Mouse (Mus musculus): ENCODE measurements at regions not wholly inside any gene's neighbourhood (a gene's known extent, or its start where the extent isn't known, plus 50 kb on each side); places are given as distances from the start of the nearest gene placed in this dataset.
A peak's percentile ranks its signal among the peaks of the same experiment; 100 is the strongest.

- WGBS = 62% methylated on average over 2 of the region's 2 CpGs
- H3K4me3 ChIP-seq (replicated peaks) = no peak overlapping the region
- no peaks in the 10 kb centered on the region for H3K9me3 ChIP-seq
- H3K4me2 ChIP-seq (replicated peaks) = no peak overlapping the region
- no peak overlapping the region for H3K9ac ChIP-seq
- H3K27me3 ChIP-seq (replicated peaks) = no peaks in the 10 kb centered on the region
- no peaks in the 10 kb centered on the region for H3K36me3 ChIP-seq
- 0 out of 2 replicates have a peak, but pooled peaks cover 3% of the 10 kb centered on the region for H3K4me1 ChIP-seq (replicated peaks)
- H3K27ac ChIP-seq = no peak overlapping the region
- no peak for ATAC-seq
These were observed 86.7 kb upstream of the Jun start for GRCm38 (mm10) chr4:95138676-95139075.

DNA sequence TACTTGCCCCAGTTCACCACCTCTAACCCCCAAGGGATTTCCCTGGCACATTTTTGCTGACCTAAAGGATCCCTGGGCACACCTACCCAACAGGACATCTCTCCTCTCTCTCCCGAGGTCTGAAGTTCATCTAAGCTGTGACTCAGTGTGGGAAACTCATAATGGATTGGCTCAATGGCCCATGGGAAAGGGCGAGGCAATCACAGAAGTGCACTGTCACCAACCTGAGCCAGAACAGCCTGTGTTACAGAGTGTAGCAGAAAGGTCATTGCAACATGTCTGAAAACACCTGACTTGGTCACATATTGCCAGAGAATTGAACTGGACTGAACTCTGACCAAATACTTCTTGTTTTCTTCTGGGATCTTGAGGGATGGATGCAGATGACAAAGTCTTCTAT lies 89.2 kb upstream of the Jun start:
- WGBS = 61% methylated on average over 2 of the region's 2 CpGs
- no peaks in the 10 kb centered on the region for H3K9me3 ChIP-seq
- ATAC-seq = peak; percentile 80
- H3K9ac ChIP-seq = no peak overlapping the region
- no peak overlapping the region for H3K27ac ChIP-seq
- H3K4me3 ChIP-seq (replicated peaks) = no peak overlapping the region
- no peaks in the 10 kb centered on the region for H3K27me3 ChIP-seq (replicated peaks)
- H3K4me1 ChIP-seq (replicated peaks) = no peaks in the 10 kb centered on the region
- H3K36me3 ChIP-seq = no peaks in the 10 kb centered on the region
- H3K4me2 ChIP-seq (replicated peaks) = no peak overlapping the region

- Histone ChIP-seq H3K27ac (0 out of 2 replicates have a peak overlapping the region, but pooled peaks have one; percentile 32), H3K9me3 (no peaks in the 10 kb centered on the region), H3K4me2 (replicated peaks) (0 out of 2 replicates have a peak overlapping the region, but pooled peaks have one; percentile 14), H3K27me3 (replicated peaks) (no peaks in the 10 kb centered on the region), H3K36me3 (no peaks in the 10 kb centered on the region), H3K4me3 (replicated peaks) (no peak overlapping the region), H3K9ac (no peak overlapping the region), H3K4me1 (replicated peaks) (no peaks in the 10 kb centered on the region)
- 63% methylated on average over 4 of the region's 4 CpGs for WGBS
- peak; percentile 32 for ATAC-seq
These were observed 91.1 kb upstream of the Jun start for GRCm38 (mm10) chr4:95143130-95143529.

DNA sequence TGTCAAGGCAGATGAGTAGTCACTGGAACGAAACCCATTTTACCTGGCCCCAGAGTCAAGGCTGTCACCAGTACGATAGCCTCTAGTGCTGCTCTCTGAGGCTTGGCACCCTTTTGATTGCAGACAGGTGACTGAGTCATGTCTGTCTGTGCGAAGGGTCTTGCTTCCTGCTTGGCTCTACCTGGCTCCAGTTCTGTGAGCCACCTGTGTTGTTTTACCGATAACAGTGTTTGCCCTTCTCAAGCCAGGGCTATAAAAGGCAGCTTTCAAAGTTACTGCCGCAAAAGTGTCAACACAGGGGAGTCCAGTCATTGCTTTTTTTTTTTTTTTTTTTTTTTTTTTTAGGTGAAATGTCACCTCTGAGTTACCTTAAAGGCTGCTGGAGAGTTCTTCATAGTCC lies 91.6 kb upstream of the Jun start:
- H3K27me3 ChIP-seq (replicated peaks) = no peaks in the 10 kb centered on the region
- H3K9me3 ChIP-seq = no peaks in the 10 kb centered on the region
- H3K36me3 ChIP-seq = no peaks in the 10 kb centered on the region
- WGBS = 58% methylated on average over 5 of the region's 5 CpGs
- H3K27ac ChIP-seq = 0 out of 2 replicates have a peak overlapping the region, but pooled peaks have one; percentile 32
- no peaks in the 10 kb centered on the region for H3K4me1 ChIP-seq (replicated peaks)
- 0 out of 2 replicates have a peak overlapping the region, but pooled peaks have one; percentile 14 for H3K4me2 ChIP-seq (replicated peaks)
- H3K4me3 ChIP-seq (replicated peaks) = no peak overlapping the region
- ATAC-seq = peak; percentile 95
- H3K9ac ChIP-seq = no peak overlapping the region

GRCm38 (mm10) chr4:95144440-95144839 lies 92.4 kb upstream of the Jun start:
- no peaks in the 10 kb centered on the region for H3K4me1 ChIP-seq (replicated peaks)
- no peaks in the 10 kb centered on the region for H3K27me3 ChIP-seq (replicated peaks)
- no peak overlapping the region for H3K27ac ChIP-seq
- no peaks in the 10 kb centered on the region for H3K36me3 ChIP-seq
- H3K4me3 ChIP-seq (replicated peaks) = no peak overlapping the region
- H3K4me2 ChIP-seq (replicated peaks) = no peak overlapping the region
- ATAC-seq = no peak
- H3K9ac ChIP-seq = no peak overlapping the region
- H3K9me3 ChIP-seq = no peaks in the 10 kb centered on the region

DNA sequence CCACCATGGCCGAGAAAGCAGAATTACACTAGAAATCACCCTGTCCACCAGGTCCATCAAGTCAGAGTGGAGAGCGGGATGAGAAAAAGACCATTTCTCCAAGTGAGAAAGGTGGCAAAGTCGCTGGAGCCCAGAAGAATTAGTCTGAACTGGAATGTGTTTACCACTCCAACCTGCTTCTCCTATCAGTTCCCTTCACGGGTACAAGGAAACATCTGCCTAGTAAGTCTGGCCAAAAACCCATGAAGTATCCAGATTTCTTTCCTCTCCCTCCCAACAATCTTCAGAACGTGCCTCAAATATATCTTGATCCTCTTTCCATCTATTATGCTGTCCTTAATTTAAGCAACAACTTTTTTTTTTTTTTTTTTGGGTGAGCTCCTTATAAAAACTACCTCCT lies 94.2 kb upstream of the Jun start:
- H3K4me2 ChIP-seq (replicated peaks) = no peak overlapping the region
- no peaks in the 10 kb centered on the region for H3K4me1 ChIP-seq (replicated peaks)
- no peaks in the 10 kb centered on the region for H3K27me3 ChIP-seq (replicated peaks)
- H3K9ac ChIP-seq = no peak overlapping the region
- WGBS = 86% methylated on average over 5 of the region's 5 CpGs
- H3K4me3 ChIP-seq (replicated peaks) = no peak overlapping the region
- no peaks in the 10 kb centered on the region for H3K9me3 ChIP-seq
- no peaks in the 10 kb centered on the region for H3K36me3 ChIP-seq
- no peak overlapping the region for H3K27ac ChIP-seq
- ATAC-seq = no peak

DNA sequence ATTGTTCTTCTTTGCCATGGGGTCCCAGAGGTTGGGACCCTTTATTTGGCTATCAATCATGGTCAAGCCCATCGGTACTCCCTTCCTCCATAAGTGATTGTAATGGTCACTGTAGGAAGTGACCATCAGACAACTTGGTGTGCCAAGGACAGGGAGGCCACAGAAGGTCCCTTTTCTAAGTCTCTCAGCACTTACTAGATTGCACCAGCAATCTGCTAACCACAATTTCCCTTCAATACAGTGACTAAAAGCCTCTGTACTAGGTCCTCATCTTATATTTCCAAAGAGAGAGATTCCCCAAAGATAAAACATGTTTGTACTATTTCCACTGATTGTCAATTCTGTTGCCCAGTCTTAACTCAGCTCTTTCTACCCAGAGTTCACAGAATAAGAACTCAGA lies 96.6 kb upstream of the Jun start:
- no peak overlapping the region for H3K4me3 ChIP-seq (replicated peaks)
- H3K9ac ChIP-seq = no peak overlapping the region
- H3K36me3 ChIP-seq = no peaks in the 10 kb centered on the region
- 76% methylated on average over 1 of the region's 1 CpGs for WGBS
- H3K27me3 ChIP-seq (replicated peaks) = no peaks in the 10 kb centered on the region
- H3K27ac ChIP-seq = no peak overlapping the region
- no peak overlapping the region for H3K4me2 ChIP-seq (replicated peaks)
- H3K9me3 ChIP-seq = no peaks in the 10 kb centered on the region
- ATAC-seq = no peak
- peaks cover 5% of the 10 kb centered on the region for H3K4me1 ChIP-seq (replicated peaks)

DNA sequence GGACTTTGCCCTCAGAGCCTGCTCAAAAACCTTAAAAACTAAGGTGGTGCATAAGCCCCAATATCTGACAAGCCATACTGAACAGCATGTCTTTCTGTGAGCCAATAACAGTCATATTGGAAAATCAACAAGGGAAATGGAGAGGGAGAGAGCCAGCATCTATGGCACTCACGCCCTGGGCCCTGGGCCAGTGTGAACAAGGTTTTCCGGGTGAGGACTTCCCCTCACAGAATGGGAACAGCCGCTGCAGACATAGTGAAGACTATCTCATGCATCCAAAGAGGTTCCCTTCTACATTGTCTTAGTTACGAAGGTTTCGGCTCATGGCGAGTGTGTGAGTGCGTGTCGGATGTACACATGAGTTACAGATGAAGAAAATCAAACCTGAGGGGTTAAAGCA lies 99.7 kb upstream of the Jun start:
- 90% methylated on average over 8 of the region's 8 CpGs for WGBS

DNA sequence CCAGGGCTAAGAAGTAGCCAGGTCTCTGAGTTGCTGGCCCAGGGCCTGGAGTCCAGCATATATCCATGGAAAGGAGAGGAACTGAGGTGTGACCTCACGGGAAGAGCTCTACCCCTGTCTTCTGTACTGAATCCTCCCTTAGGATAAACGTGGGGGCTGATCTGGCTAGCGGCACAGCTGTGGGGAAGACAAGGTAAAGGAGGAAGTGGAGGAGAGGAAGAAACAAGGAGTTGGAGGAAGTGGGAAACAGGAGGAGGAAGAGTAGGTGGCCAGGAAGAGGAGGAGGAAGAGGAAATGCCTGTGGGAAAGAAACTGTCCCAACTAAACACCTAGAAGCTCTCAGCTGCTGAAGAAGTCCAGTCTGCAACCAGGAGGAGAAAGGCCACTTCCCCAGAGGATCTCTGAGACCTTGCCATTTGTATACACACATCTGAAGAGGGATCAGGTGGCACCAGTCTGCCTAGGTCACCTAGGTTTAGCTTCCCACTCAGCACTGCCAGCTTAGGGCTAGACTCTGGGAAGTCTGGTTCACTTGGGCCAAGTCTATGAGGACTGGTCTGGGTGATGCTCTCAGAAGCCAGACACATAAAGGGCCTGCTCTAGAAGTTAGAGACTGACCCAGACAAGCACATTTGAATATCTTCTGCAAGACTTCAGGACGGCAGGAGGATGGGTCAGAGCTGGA lies 100.6 kb upstream of the Jun start:
- H3K4me1 ChIP-seq (replicated peaks) = peaks cover 20% of the 10 kb centered on the region
- no peak overlapping the region for H3K27ac ChIP-seq
- no peak overlapping the region for H3K4me3 ChIP-seq (replicated peaks)
- no peak overlapping the region for H3K4me2 ChIP-seq (replicated peaks)
- no peak for ATAC-seq
- no peaks in the 10 kb centered on the region for H3K36me3 ChIP-seq
- no peaks in the 10 kb centered on the region for H3K9me3 ChIP-seq
- no peaks in the 10 kb centered on the region for H3K27me3 ChIP-seq (replicated peaks)
- H3K9ac ChIP-seq = no peak overlapping the region
- WGBS = 81% methylated on average over 4 of the region's 4 CpGs

More for the DNA sequence above, 99.7 kb upstream of the Jun start:
- Histone ChIP-seq H3K27ac (no peak overlapping the region), H3K36me3 (no peaks in the 10 kb centered on the region), H3K4me2 (replicated peaks) (no peak overlapping the region), H3K27me3 (replicated peaks) (no peaks in the 10 kb centered on the region), H3K9ac (no peak overlapping the region), H3K4me1 (replicated peaks) (peaks cover 12% of the 10 kb centered on the region), H3K4me3 (replicated peaks) (no peak overlapping the region), H3K9me3 (no peaks in the 10 kb centered on the region)
- ATAC-seq = no peak

DNA sequence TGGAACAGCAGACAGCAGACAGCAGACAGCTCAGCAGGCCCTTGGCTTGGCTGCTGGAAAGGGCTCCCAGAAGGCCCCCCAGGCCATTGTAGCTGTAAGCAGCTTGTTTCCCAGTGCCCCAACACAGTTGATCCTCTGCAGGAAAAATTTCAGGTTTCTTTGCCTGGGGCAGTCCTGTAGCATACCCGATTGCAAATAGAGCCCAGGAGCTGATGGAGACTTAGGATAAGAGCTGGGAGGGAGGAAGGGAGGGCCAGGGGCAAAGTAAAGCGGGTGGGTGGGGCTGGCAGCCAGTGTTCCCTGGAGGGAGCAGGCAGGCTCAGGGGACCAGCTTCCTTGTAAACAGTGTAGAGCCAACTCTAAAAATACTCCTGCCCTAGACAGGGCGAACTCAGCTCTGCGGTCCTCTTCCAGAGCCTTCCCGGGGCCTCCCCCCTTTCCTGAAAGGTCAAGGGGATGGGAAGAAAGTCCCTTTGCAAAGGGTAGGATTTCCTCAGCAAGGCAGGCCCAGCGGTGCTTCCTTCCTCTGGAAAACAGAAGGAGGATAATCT lies 101.8 kb upstream of the Jun start:
- Histone ChIP-seq H3K4me2 (replicated peaks) (peak overlapping the region; percentile 15; the same call in 1 of the 2 replicates), H3K9me3 (no peaks in the 10 kb centered on the region), H3K27ac (peak overlapping the region; percentile 60), H3K4me1 (replicated peaks) (peaks cover 20% of the 10 kb centered on the region), H3K36me3 (no peaks in the 10 kb centered on the region), H3K4me3 (replicated peaks) (no peak overlapping the region), H3K27me3 (replicated peaks) (no peaks in the 10 kb centered on the region), H3K9ac (0 out of 2 replicates have a peak overlapping the region, but pooled peaks have one; percentile 14)
- ATAC-seq = peak; percentile 86
- 11% methylated on average over 6 of the region's 6 CpGs for WGBS

GRCm38 (mm10) chr4:95154377-95154776 lies 102.4 kb upstream of the Jun start:
- Histone ChIP-seq H3K4me1 (replicated peaks) (peaks cover 20% of the 10 kb centered on the region), H3K4me2 (replicated peaks) (no peak overlapping the region), H3K9ac (0 out of 2 replicates have a peak overlapping the region, but pooled peaks have one; percentile 14), H3K27ac (no peak overlapping the region), H3K36me3 (no peaks in the 10 kb centered on the region), H3K27me3 (replicated peaks) (no peaks in the 10 kb centered on the region), H3K9me3 (no peaks in the 10 kb centered on the region), H3K4me3 (replicated peaks) (no peak overlapping the region)
- 0 out of 2 replicates have a peak, but pooled peaks have one; percentile 8 for ATAC-seq
- 66% methylated on average over 14 of the region's 14 CpGs for WGBS

GRCm38 (mm10) chr4:95155178-95155577 lies 103.2 kb upstream of the Jun start:
- Histone ChIP-seq H3K9me3 (no peaks in the 10 kb centered on the region), H3K9ac (no peak overlapping the region), H3K4me2 (replicated peaks) (no peak overlapping the region), H3K4me3 (replicated peaks) (no peak overlapping the region), H3K27me3 (replicated peaks) (no peaks in the 10 kb centered on the region), H3K27ac (no peak overlapping the region), H3K4me1 (replicated peaks) (peaks cover 20% of the 10 kb centered on the region), H3K36me3 (no peaks in the 10 kb centered on the region)
- WGBS = 75% methylated on average over 2 of the region's 2 CpGs
- no peak for ATAC-seq

GRCm38 (mm10) chr4:95155796-95156195 lies 103.8 kb upstream of the Jun start:
- H3K4me1 ChIP-seq (replicated peaks) = peaks cover 20% of the 10 kb centered on the region
- no peak for ATAC-seq
- no peak overlapping the region for H3K27ac ChIP-seq
- 75% methylated on average over 5 of the region's 5 CpGs for WGBS
- no peaks in the 10 kb centered on the region for H3K9me3 ChIP-seq
- no peaks in the 10 kb centered on the region for H3K27me3 ChIP-seq (replicated peaks)
- no peak overlapping the region for H3K4me3 ChIP-seq (replicated peaks)
- H3K36me3 ChIP-seq = no peaks in the 10 kb centered on the region
- H3K4me2 ChIP-seq (replicated peaks) = no peak overlapping the region
- H3K9ac ChIP-seq = no peak overlapping the region
